Mouse (Mus musculus) midbrain, embryonic 12.5 days (tissue): ENCODE measurements at regions not wholly inside any gene's neighbourhood (a gene's known extent, or its start where the extent isn't known, plus 50 kb on each side); places are given as distances from the start of the nearest gene placed in this dataset.
"Not testable (repeated sequence)": the region's sequence is repeated elsewhere in the genome, so short reads cannot be mapped to it uniquely, and the experiment has no call there.

ENCODE experiments used
- ATAC-seq: fragments of 200-750 bp; cut with Nextera tagmentation; 2 replicates; pipeline ENCODE4 v1.8.0; 2017; ENCODE audit warnings: low read depth, moderate TSS enrichment, moderate library complexity; ENCODE audit not compliant: low FRiP score
- H3K27ac ChIP-seq: fragments of 300-500 bp; sonication (generic); replicated peaks from 2 replicates; pipeline ENCODE4 v1.5.1; 2016; ENCODE audit warnings: mild to moderate bottlenecking
- H3K27me3 ChIP-seq: fragments of 300-500 bp; sonication (generic); 2 replicates; pipeline ENCODE4 v1.6.1; 2016; ENCODE audit warnings: mild to moderate bottlenecking
- H3K36me3 ChIP-seq: fragments of 300-500 bp; sonication (generic); 2 replicates; pipeline ENCODE4 v1.6.1; 2016
- H3K4me1 ChIP-seq: fragments of 300-500 bp; sonication (generic); 2 replicates; pipeline ENCODE4 v1.6.1; 2016
- H3K4me2 ChIP-seq: fragments of 300-500 bp; sonication (generic); replicated peaks from 2 replicates; pipeline ENCODE4 v1.6.1; 2016; ENCODE audit warnings: mild to moderate bottlenecking, moderate library complexity
- H3K4me3 ChIP-seq: fragments of 300-500 bp; sonication (generic); 2 replicates; pipeline ENCODE4 v1.5.1; 2016; ENCODE audit warnings: mild to moderate bottlenecking
- H3K9ac ChIP-seq: fragments of 300-500 bp; sonication (generic); replicated peaks from 2 replicates; pipeline ENCODE4 v1.6.1; 2016; ENCODE audit warnings: mild to moderate bottlenecking, moderate library complexity
- H3K9me3 ChIP-seq: fragments of 300-500 bp; sonication (generic); 2 replicates; pipeline ENCODE4 v1.6.1; 2016; ENCODE audit warnings: mild to moderate bottlenecking
- WGBS: fragments of 180-500 bp; shearing (Covaris S2); methylation state at CpG from one replicate; pipeline ENCODE4 v1.1.7; 2016; 5-methylcytosine and 5-hydroxymethylcytosine counted together

GRCm38 (mm10) chr15:32749971-32750370 is 505.4 kb downstream of the Sema5a start:
- no peaks in the 10 kb centered on the region for H3K4me1 ChIP-seq
- no peaks in the 10 kb centered on the region for H3K36me3 ChIP-seq
- no peak overlapping the region for H3K27ac ChIP-seq
- no peak overlapping the region for H3K4me3 ChIP-seq
- H3K9ac ChIP-seq = no peak overlapping the region
- no peaks in the 10 kb centered on the region for H3K27me3 ChIP-seq
- no peaks in the 10 kb centered on the region for H3K9me3 ChIP-seq
- no peak for ATAC-seq
- WGBS = 87% methylated on average over 2 of the region's 2 CpGs
- H3K4me2 ChIP-seq = no peak overlapping the region

GRCm38 (mm10) chr15:32751991-32752390 is 507.4 kb downstream of the Sema5a start:
- Histone ChIP-seq H3K9me3 (no peaks in the 10 kb centered on the region), H3K27me3 (no peaks in the 10 kb centered on the region), H3K4me1 (no peaks in the 10 kb centered on the region), H3K27ac (no peak overlapping the region), H3K36me3 (no peaks in the 10 kb centered on the region), H3K4me2 (no peak overlapping the region), H3K4me3 (no peak overlapping the region), H3K9ac (no peak overlapping the region)
- no peak for ATAC-seq
- WGBS = 77% methylated on average over 3 of the region's 3 CpGs

- H3K36me3 ChIP-seq = no peaks in the 10 kb centered on the region
- H3K4me1 ChIP-seq = no peaks in the 10 kb centered on the region
- H3K27ac ChIP-seq = no peak overlapping the region
- no peaks in the 10 kb centered on the region for H3K27me3 ChIP-seq
- no peak overlapping the region for H3K9ac ChIP-seq
- WGBS = 85% methylated on average over 3 of the region's 3 CpGs
- no peak overlapping the region for H3K4me3 ChIP-seq
- H3K9me3 ChIP-seq = no peaks in the 10 kb centered on the region
- H3K4me2 ChIP-seq = no peak overlapping the region
- no peak for ATAC-seq
Observed at GRCm38 (mm10) chr15:32760141-32760540, 515.5 kb downstream of the Sema5a start.

- no peak overlapping the region for H3K9ac ChIP-seq
- no peaks in the 10 kb centered on the region for H3K9me3 ChIP-seq
- H3K4me3 ChIP-seq = no peak overlapping the region
- 9% methylated on average over 4 of the region's 4 CpGs for WGBS
- no peak overlapping the region for H3K4me2 ChIP-seq
- H3K27ac ChIP-seq = no peak overlapping the region
- ATAC-seq = peak; percentile 93
- H3K36me3 ChIP-seq = no peaks in the 10 kb centered on the region
- no peaks in the 10 kb centered on the region for H3K4me1 ChIP-seq
- no peaks in the 10 kb centered on the region for H3K27me3 ChIP-seq
Observed at GRCm38 (mm10) chr15:32766011-32766701, 521.5 kb downstream of the Sema5a start.

- 0 out of 2 replicates have a peak, but pooled peaks have one; percentile 2 for ATAC-seq
Observed at GRCm38 (mm10) chr15:32766746-32767471, 522.3 kb downstream of the Sema5a start.

GRCm38 (mm10) chr15:32778226-32778598 is 533.6 kb downstream of the Sema5a start:
- H3K36me3 ChIP-seq, H3K4me3 ChIP-seq, ATAC-seq, H3K4me1 ChIP-seq, H3K9me3 ChIP-seq, H3K27me3 ChIP-seq, H3K9ac ChIP-seq, H3K4me2 ChIP-seq, H3K27ac ChIP-seq: not testable (repeated sequence)
- WGBS = 28% methylated on average over 5 of the region's 5 CpGs

More at GRCm38 (mm10) chr15:32766746-32767471, 522.3 kb downstream of the Sema5a start:
- Histone ChIP-seq H3K4me2 (no peak overlapping the region), H3K4me1 (no peaks in the 10 kb centered on the region), H3K27me3 (no peaks in the 10 kb centered on the region), H3K9ac (no peak overlapping the region), H3K27ac (no peak overlapping the region), H3K4me3 (no peak overlapping the region), H3K36me3 (no peaks in the 10 kb centered on the region), H3K9me3 (no peaks in the 10 kb centered on the region)
- 73% methylated on average over 2 of the region's 5 CpGs for WGBS

- under 1% methylated on average over 33 of the region's 34 CpGs for WGBS
- Histone ChIP-seq H3K4me2 (peak overlapping the region; percentile 75), H3K4me3 (peak overlapping the region; percentile 58), H3K9ac (peak overlapping the region; percentile 58)
- H3K9me3 ChIP-seq, H3K36me3 ChIP-seq, H3K27ac ChIP-seq, H3K4me1 ChIP-seq, H3K27me3 ChIP-seq: not testable (repeated sequence)
- ATAC-seq = peak; percentile 98
Observed at GRCm38 (mm10) chr15:32778599-32779273, 534.1 kb downstream of the Sema5a start.

GRCm38 (mm10) chr15:32779274-32779615 is 534.6 kb downstream of the Sema5a start:
- peak overlapping the region; percentile 75 for H3K4me2 ChIP-seq
- H3K27me3 ChIP-seq, H3K4me1 ChIP-seq, H3K9me3 ChIP-seq, H3K36me3 ChIP-seq, H3K27ac ChIP-seq, ATAC-seq: not testable (repeated sequence)
- peak overlapping the region; percentile 58 for H3K9ac ChIP-seq
- 7% methylated on average over 11 of the region's 11 CpGs for WGBS
- peak overlapping the region; percentile 58 for H3K4me3 ChIP-seq

GRCm38 (mm10) chr15:32781609-32782008 is 537.0 kb downstream of the Sema5a start:
- 74% methylated on average over 1 of the region's 1 CpGs for WGBS
- H3K27ac ChIP-seq, H3K27me3 ChIP-seq, H3K4me3 ChIP-seq, H3K4me1 ChIP-seq, H3K9me3 ChIP-seq, ATAC-seq, H3K9ac ChIP-seq, H3K4me2 ChIP-seq, H3K36me3 ChIP-seq: not testable (repeated sequence)

GRCm38 (mm10) chr15:32799222-32799621 is 554.6 kb downstream of the Sema5a start:
- no peaks in the 10 kb centered on the region for H3K36me3 ChIP-seq
- no peaks in the 10 kb centered on the region for H3K4me1 ChIP-seq
- H3K27ac ChIP-seq = no peak overlapping the region
- H3K27me3 ChIP-seq = no peaks in the 10 kb centered on the region
- ATAC-seq = no peak
- no peaks in the 10 kb centered on the region for H3K9me3 ChIP-seq
- H3K9ac ChIP-seq = no peak overlapping the region
- H3K4me3 ChIP-seq = no peak overlapping the region
- H3K4me2 ChIP-seq = no peak overlapping the region
- 95% methylated on average over 1 of the region's 1 CpGs for WGBS

- H3K4me2 ChIP-seq = no peak overlapping the region
- 82% methylated on average over 2 of the region's 2 CpGs for WGBS
- no peak overlapping the region for H3K9ac ChIP-seq
- ATAC-seq = no peak
- H3K27me3 ChIP-seq = no peaks in the 10 kb centered on the region
- H3K9me3 ChIP-seq = no peaks in the 10 kb centered on the region
- no peak overlapping the region for H3K4me3 ChIP-seq
- no peaks in the 10 kb centered on the region for H3K4me1 ChIP-seq
- no peaks in the 10 kb centered on the region for H3K36me3 ChIP-seq
- no peak overlapping the region for H3K27ac ChIP-seq
Observed at GRCm38 (mm10) chr15:32810849-32811632, 566.4 kb downstream of the Sema5a start.

GRCm38 (mm10) chr15:32839966-32840365 is 595.4 kb downstream of the Sema5a start:
- 74% methylated on average over 1 of the region's 1 CpGs for WGBS

More at GRCm38 (mm10) chr15:32839966-32840365, 595.4 kb downstream of the Sema5a start:
- no peaks in the 10 kb centered on the region for H3K9me3 ChIP-seq
- H3K9ac ChIP-seq = no peak overlapping the region
- H3K4me3 ChIP-seq = no peak overlapping the region
- no peak for ATAC-seq
- H3K4me1 ChIP-seq = no peaks in the 10 kb centered on the region
- H3K4me2 ChIP-seq = no peak overlapping the region
- H3K36me3 ChIP-seq = no peaks in the 10 kb centered on the region
- H3K27ac ChIP-seq = no peak overlapping the region
- H3K27me3 ChIP-seq = no peaks in the 10 kb centered on the region
